9 mouse cellular contexts compared by ENCODE assay signal in genomic region chrX:45340661-45341060, GRCm38 (mm10).
A peak's percentile ranks its signal among the peaks of the same experiment; 100 is the strongest.
DNase-seq lines count a peak whose midpoint lies in the region; ATAC-seq lines count a peak whose summit lies in the region.
"Had no signal": no experiment of that assay in that cellular context is flagged by ENCODE, and none has a peak within 500 bp of the region (broad histone marks: within the 10 kb centered on the region; RNA-seq: fewer than 3 reads in every experiment).

No protein-coding gene starts in this region.

- ATAC-seq in hindbrain, embryonic 16.5 days, result no peak
- no peak for ATAC-seq in midbrain, embryonic 11.5 days (ENCODE audit: low FRiP score)
- no peak for ATAC-seq in midbrain, embryonic 15.5 days (replicated peaks)

- peak; percentile 2 for DNase-seq in hindbrain, embryonic 10.5 days (ENCODE audit: low spot score)
- peak; percentile 83 for DNase-seq in midbrain, embryonic 11.5 days (ENCODE audit: low spot score, missing footprints)
- DNase-seq in embryo, embryonic 10.5 days (ENCODE audit: low spot score), result peak; percentile 31
- no peak for DNase-seq in T-cell, adult 2 months (ENCODE audit: low spot score)
- no peak for DNase-seq in thymus, postnatal 36 days
- DNase-seq: layer of hippocampus, postnatal 36 days had no signal

- H3K9me3 ChIP-seq in hindbrain, embryonic 10.5 days, result no peaks in the 10 kb centered on the region
- no peaks in the 10 kb centered on the region for H3K9me3 ChIP-seq in hindbrain, embryonic 16.5 days (ENCODE audit: control insufficient read depth, low read length)
- no peaks in the 10 kb centered on the region for H3K9me3 ChIP-seq in midbrain, embryonic 11.5 days (ENCODE audit: control insufficient read depth, low read length)
- no peaks in the 10 kb centered on the region for H3K9me3 ChIP-seq in midbrain, embryonic 15.5 days
- H3K9me3 ChIP-seq: hindbrain, embryonic 15.5 days had no signal

- H3K36me3 ChIP-seq in hindbrain, embryonic 10.5 days, result no peaks in the 10 kb centered on the region
- H3K36me3 ChIP-seq in hindbrain, embryonic 16.5 days (ENCODE audit: control insufficient read depth, insufficient read depth, low read length), result no peaks in the 10 kb centered on the region
- no peaks in the 10 kb centered on the region for H3K36me3 ChIP-seq in midbrain, embryonic 11.5 days (ENCODE audit: control insufficient read depth, insufficient read depth, low read length)
- H3K36me3 ChIP-seq in midbrain, embryonic 15.5 days (replicated peaks), result no peaks in the 10 kb centered on the region
- H3K36me3 ChIP-seq: hindbrain, embryonic 15.5 days had no signal

- no peaks in the 10 kb centered on the region for H3K4me1 ChIP-seq in hindbrain, embryonic 10.5 days (replicated peaks)
- no peaks in the 10 kb centered on the region for H3K4me1 ChIP-seq in hindbrain, embryonic 16.5 days (ENCODE audit: control insufficient read depth, insufficient read depth, low read depth, low read length)
- H3K4me1 ChIP-seq in midbrain, embryonic 11.5 days (ENCODE audit: control insufficient read depth, insufficient read depth, low read length), result no peaks in the 10 kb centered on the region
- no peaks in the 10 kb centered on the region for H3K4me1 ChIP-seq in midbrain, embryonic 15.5 days
- H3K4me1 ChIP-seq: hindbrain, embryonic 15.5 days had no signal

- H3K4me2 ChIP-seq in hindbrain, embryonic 16.5 days (ENCODE audit: low read length), result no peak overlapping the region
- no peak overlapping the region for H3K4me2 ChIP-seq in midbrain, embryonic 11.5 days
- H3K4me2 ChIP-seq in midbrain, embryonic 15.5 days, result no peak overlapping the region
- H3K4me2 ChIP-seq: hindbrain, embryonic 15.5 days had no signal

- H3K9ac ChIP-seq in hindbrain, embryonic 16.5 days (ENCODE audit: low read depth, low read length), result no peak overlapping the region
- H3K9ac ChIP-seq in midbrain, embryonic 11.5 days (ENCODE audit: low read length), result no peak overlapping the region
- no peak overlapping the region for H3K9ac ChIP-seq in midbrain, embryonic 15.5 days
- H3K9ac ChIP-seq: hindbrain, embryonic 15.5 days had no signal

- no peaks in the 10 kb centered on the region for H3K27me3 ChIP-seq in hindbrain, embryonic 10.5 days (ENCODE audit: insufficient read depth, poor library complexity, severe bottlenecking)
- H3K27me3 ChIP-seq in hindbrain, embryonic 16.5 days (replicated peaks; ENCODE audit: control insufficient read depth, insufficient read depth, low read length), result no peaks in the 10 kb centered on the region
- no peaks in the 10 kb centered on the region for H3K27me3 ChIP-seq in midbrain, embryonic 11.5 days (ENCODE audit: control insufficient read depth, insufficient read depth, low read length)
- no peaks in the 10 kb centered on the region for H3K27me3 ChIP-seq in midbrain, embryonic 15.5 days (replicated peaks)
- H3K27me3 ChIP-seq: hindbrain, embryonic 15.5 days had no signal

- WGBS in hindbrain, embryonic 10.5 days, result 45% methylated on average over 5 of the region's 5 CpGs
- 58% methylated on average over 5 of the region's 5 CpGs for WGBS in hindbrain, embryonic 16.5 days
- WGBS in midbrain, embryonic 11.5 days, result 48% methylated on average over 5 of the region's 5 CpGs
- WGBS in midbrain, embryonic 15.5 days, result 62% methylated on average over 5 of the region's 5 CpGs

- H3K27ac ChIP-seq in hindbrain, embryonic 10.5 days, result no peak overlapping the region
- H3K27ac ChIP-seq in hindbrain, embryonic 16.5 days (ENCODE audit: low read depth, low read length), result no peak overlapping the region
- no peak overlapping the region for H3K27ac ChIP-seq in midbrain, embryonic 11.5 days (ENCODE audit: low read depth, low read length)
- H3K27ac ChIP-seq in midbrain, embryonic 15.5 days, result no peak overlapping the region
- H3K27ac ChIP-seq: hindbrain, embryonic 15.5 days had no signal

- H3K4me3 ChIP-seq in hindbrain, embryonic 10.5 days, result no peak overlapping the region
- H3K4me3 ChIP-seq in hindbrain, embryonic 16.5 days (ENCODE audit: low read length), result no peak overlapping the region
- no peak overlapping the region for H3K4me3 ChIP-seq in midbrain, embryonic 11.5 days (ENCODE audit: low read depth, low read length)
- H3K4me3 ChIP-seq in midbrain, embryonic 15.5 days, result no peak overlapping the region
- H3K4me3 ChIP-seq: hindbrain, embryonic 15.5 days had no signal

Comparison
In these comparisons a context has a peak if more than half of its experiments do, and no peak if none do; other contexts are left out.
1. DNase-seq: peak in hindbrain, embryonic 10.5 days (single experiment), midbrain, embryonic 11.5 days (single experiment) and embryo, embryonic 10.5 days (single experiment); none in T-cell, adult 2 months (single experiment) and thymus, postnatal 36 days (0 of 2).